Mouse (Mus musculus): ENCODE results near the gene Tmcc2. TPM values are rescaled to one million over a fixed set of nuclear protein-coding genes. Genes with fewer than 3 reads are reported as not detected.

The Tmcc2 gene
- polyA plus RNA-seq, 1 experiment from 2014 or later, result 6.1 TPM

DNA sequence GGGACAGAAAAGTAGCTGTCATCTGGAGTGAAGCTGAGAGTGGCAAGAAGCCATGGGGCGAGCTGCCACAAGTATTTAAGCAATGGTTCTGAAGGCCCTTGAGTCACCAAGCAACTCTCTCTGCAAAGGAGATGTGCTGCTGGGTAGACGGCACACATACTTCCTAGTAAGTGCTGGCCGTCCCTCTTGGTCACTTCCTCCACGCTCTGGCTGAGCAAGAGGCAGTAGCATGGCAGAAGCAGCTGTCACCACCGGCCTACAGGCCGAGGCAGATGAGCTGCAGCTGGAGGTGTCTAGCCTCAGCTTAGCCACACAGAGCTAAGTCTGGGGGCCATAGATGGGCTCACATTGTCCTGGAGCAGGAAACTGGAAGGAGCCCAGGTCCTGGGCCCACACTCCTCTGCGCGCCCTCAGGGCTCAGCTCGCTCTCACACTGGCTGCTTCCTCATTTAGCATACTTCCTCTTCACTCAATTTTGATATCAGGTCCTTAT lies 20.4 kb downstream of the Tmcc2 start:
- Histone ChIP-seq H3K4me3 (ENCODE audit: low read depth, low read length) (no peak overlapping the region), H3K27me3 (ENCODE audit: control insufficient read depth, insufficient read depth, low read length) (no peaks in the 10 kb centered on the region), H3K27ac (replicated peaks; ENCODE audit: low read depth, low read length) (no peak overlapping the region), H3K9ac (ENCODE audit: low read length) (no peak overlapping the region), H3K4me2 (ENCODE audit: low read depth, severe bottlenecking) (no peak overlapping the region), H3K9me3 (ENCODE audit: control insufficient read depth, low read length) (no peaks in the 10 kb centered on the region), H3K4me1 (ENCODE audit: control insufficient read depth, insufficient read depth, low read length) (no peaks in the 10 kb centered on the region), H3K36me3 (ENCODE audit: control insufficient read depth, insufficient read depth, low read length) (peaks cover 6% of the 10 kb centered on the region; the same call in 1 of the 2 replicates)
- ATAC-seq (ENCODE audit: insufficient number of reproducible peaks, low FRiP score, low TSS enrichment, low read depth) (no peak), DNase-seq (ENCODE audit: low spot score) (no peak)
- 86% methylated on average over 9 of the region's 9 CpGs for WGBS

DNA sequence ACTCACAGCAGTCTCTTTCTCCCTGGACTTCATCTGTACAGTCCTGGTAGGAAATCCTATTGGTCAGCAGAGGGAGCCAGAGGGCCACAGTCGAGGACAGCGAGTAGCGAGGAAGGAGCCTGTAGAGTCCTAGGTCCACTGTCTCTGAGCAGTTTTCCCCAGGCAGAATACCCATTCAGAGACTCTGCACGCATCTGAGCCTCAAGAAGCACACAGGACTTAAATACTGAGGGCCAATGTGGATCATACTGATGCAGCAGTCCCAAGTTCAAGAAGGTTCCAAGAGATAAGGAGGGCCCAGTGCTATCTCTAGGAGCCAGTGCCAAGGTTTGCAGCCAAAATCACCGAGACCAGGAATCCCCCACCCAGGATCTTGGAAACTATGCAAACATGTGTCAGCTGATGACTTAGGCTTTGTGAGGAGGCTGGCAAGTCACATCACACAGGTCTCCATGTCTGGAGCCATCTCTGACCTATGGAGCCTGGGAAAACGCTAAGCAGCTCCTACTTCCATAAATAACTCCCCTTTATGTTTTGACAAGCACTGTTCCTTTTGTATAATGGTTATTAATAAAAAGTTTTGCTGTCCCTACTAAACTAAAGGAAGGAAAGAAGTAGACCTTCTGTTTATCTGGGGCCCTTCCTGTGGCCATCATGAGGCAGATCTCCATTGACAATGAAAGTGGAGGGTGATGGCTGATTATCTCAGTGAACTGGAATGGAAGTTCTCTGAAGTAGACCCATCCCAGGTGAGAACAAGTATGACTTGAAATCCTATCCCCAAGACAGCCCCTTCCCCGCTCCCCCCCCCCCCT lies 23.2 kb downstream of the Tmcc2 start:
- ATAC-seq (ENCODE audit: insufficient number of reproducible peaks, low FRiP score, low TSS enrichment, low read depth) (peak; percentile 70; the same call in 1 of the 2 replicates), DNase-seq (ENCODE audit: low spot score) (peak; percentile 83)
- H3K4me2 ChIP-seq (ENCODE audit: low read depth, severe bottlenecking), result no peak overlapping the region
- 39% methylated on average over 7 of the region's 7 CpGs for WGBS
- H3K4me1 ChIP-seq (ENCODE audit: control insufficient read depth, insufficient read depth, low read length), result no peaks in the 10 kb centered on the region
- no peak overlapping the region for H3K4me3 ChIP-seq (ENCODE audit: low read depth, low read length)
- H3K9me3 ChIP-seq (ENCODE audit: control insufficient read depth, low read length), result no peaks in the 10 kb centered on the region
- H3K27ac ChIP-seq (replicated peaks; ENCODE audit: low read depth, low read length), result no peak overlapping the region
- H3K36me3 ChIP-seq (ENCODE audit: control insufficient read depth, insufficient read depth, low read length), result peaks cover 10% of the 10 kb centered on the region; the same call in 1 of the 2 replicates
- no peak overlapping the region for H3K9ac ChIP-seq (ENCODE audit: low read length)
- H3K27me3 ChIP-seq (ENCODE audit: control insufficient read depth, insufficient read depth, low read length), result no peaks in the 10 kb centered on the region

GRCm38 (mm10) chr1:132366937-132367336 lies 24.1 kb downstream of the Tmcc2 start:
- 79% methylated on average over 6 of the region's 6 CpGs for WGBS
- H3K9ac ChIP-seq (ENCODE audit: low read length), result no peak overlapping the region
- H3K27me3 ChIP-seq (ENCODE audit: control insufficient read depth, insufficient read depth, low read length), result no peaks in the 10 kb centered on the region
- DNase-seq (ENCODE audit: low spot score), result no peak
- ATAC-seq (ENCODE audit: insufficient number of reproducible peaks, low FRiP score, low TSS enrichment, low read depth), result no peak
- H3K4me3 ChIP-seq (ENCODE audit: low read depth, low read length), result no peak overlapping the region
- H3K4me2 ChIP-seq (ENCODE audit: low read depth, severe bottlenecking), result no peak overlapping the region
- H3K4me1 ChIP-seq (ENCODE audit: control insufficient read depth, insufficient read depth, low read length), result no peaks in the 10 kb centered on the region
- H3K27ac ChIP-seq (replicated peaks; ENCODE audit: low read depth, low read length), result no peak overlapping the region
- H3K36me3 ChIP-seq (ENCODE audit: control insufficient read depth, insufficient read depth, low read length), result peaks cover 10% of the 10 kb centered on the region; the same call in 1 of the 2 replicates
- no peaks in the 10 kb centered on the region for H3K9me3 ChIP-seq (ENCODE audit: control insufficient read depth, low read length)

GRCm38 (mm10) chr1:132366235-132366634 lies 24.8 kb downstream of the Tmcc2 start:
- Histone ChIP-seq H3K27ac (replicated peaks; ENCODE audit: low read depth, low read length) (no peak overlapping the region), H3K9me3 (ENCODE audit: control insufficient read depth, low read length) (no peaks in the 10 kb centered on the region), H3K27me3 (ENCODE audit: control insufficient read depth, insufficient read depth, low read length) (no peaks in the 10 kb centered on the region), H3K4me2 (ENCODE audit: low read depth, severe bottlenecking) (no peak overlapping the region), H3K9ac (ENCODE audit: low read length) (no peak overlapping the region), H3K36me3 (ENCODE audit: control insufficient read depth, insufficient read depth, low read length) (peaks cover 8% of the 10 kb centered on the region; the same call in 1 of the 2 replicates), H3K4me3 (ENCODE audit: low read depth, low read length) (no peak overlapping the region), H3K4me1 (ENCODE audit: control insufficient read depth, insufficient read depth, low read length) (no peaks in the 10 kb centered on the region)
- 77% methylated on average over 8 of the region's 8 CpGs for WGBS
- DNase-seq (ENCODE audit: low spot score) (no peak), ATAC-seq (ENCODE audit: insufficient number of reproducible peaks, low FRiP score, low TSS enrichment, low read depth) (no peak)

DNA sequence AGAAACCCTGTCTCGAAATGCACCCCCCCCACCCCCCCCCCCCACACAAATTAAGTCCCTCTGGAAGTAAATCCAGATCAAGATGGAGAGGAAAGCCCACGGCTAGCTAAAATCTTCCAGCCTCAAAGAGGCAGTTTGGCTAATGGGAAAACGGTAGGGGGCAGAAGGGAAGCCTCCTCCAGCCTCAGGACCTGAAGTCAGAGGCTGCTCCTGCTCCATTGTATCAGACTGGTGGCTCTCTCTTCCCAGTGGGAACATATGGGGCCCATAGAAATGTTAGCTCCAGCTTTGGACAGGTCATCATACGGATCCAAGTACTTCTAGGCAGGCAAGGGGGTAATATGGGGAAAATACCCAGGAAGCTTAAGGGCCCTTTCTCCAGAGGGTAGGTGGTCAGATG lies 25.4 kb downstream of the Tmcc2 start:
- Histone ChIP-seq H3K27me3 (ENCODE audit: control insufficient read depth, insufficient read depth, low read length) (no peaks in the 10 kb centered on the region), H3K9me3 (ENCODE audit: control insufficient read depth, low read length) (no peaks in the 10 kb centered on the region), H3K27ac (replicated peaks; ENCODE audit: low read depth, low read length) (no peak overlapping the region), H3K4me3 (ENCODE audit: low read depth, low read length) (no peak overlapping the region), H3K4me2 (ENCODE audit: low read depth, severe bottlenecking) (no peak overlapping the region), H3K9ac (ENCODE audit: low read length) (no peak overlapping the region), H3K36me3 (ENCODE audit: control insufficient read depth, insufficient read depth, low read length) (peaks cover 9% of the 10 kb centered on the region), H3K4me1 (ENCODE audit: control insufficient read depth, insufficient read depth, low read length) (no peaks in the 10 kb centered on the region)
- 52% methylated on average over 4 of the region's 4 CpGs for WGBS
- DNase-seq (ENCODE audit: low spot score), result no peak
- ATAC-seq (ENCODE audit: insufficient number of reproducible peaks, low FRiP score, low TSS enrichment, low read depth), result no peak

DNA sequence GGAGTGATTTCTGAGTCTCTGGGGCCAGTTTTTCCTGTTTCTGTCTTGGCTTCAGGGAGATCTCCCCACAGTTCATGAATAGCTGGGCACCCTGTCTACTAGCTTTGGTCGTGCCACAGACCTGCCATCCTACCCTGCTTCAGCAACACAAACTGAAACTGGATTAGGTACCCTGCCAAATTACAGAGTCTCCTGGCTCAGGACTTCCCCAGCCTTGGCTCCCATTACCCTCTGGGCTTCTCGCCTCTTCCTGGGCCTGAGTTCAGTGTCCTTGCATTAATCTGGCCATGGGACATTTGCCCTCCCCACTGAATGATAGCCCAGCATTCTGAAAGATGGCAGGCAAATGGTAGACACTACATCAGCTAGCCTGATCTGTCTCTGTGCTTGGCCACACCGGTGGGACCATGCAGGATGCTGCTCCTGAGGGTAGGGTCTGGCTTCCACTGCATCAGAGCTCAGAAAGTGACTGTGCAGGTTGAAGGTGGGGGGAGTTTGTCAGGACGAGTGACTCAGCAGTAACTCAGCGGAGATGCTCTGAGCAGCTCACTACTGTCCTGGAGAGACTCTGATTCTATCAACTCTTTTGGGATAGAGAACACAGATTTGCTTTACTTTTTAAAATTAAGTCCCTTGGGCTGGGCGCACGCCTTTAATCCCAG lies 26.1 kb downstream of the Tmcc2 start:
- DNase-seq (ENCODE audit: low spot score) (no peak), ATAC-seq (ENCODE audit: insufficient number of reproducible peaks, low FRiP score, low TSS enrichment, low read depth) (no peak)
- Histone ChIP-seq H3K36me3 (ENCODE audit: control insufficient read depth, insufficient read depth, low read length) (peaks cover 9% of the 10 kb centered on the region), H3K4me3 (ENCODE audit: low read depth, low read length) (no peak overlapping the region), H3K4me1 (ENCODE audit: control insufficient read depth, insufficient read depth, low read length) (no peaks in the 10 kb centered on the region), H3K9me3 (ENCODE audit: control insufficient read depth, low read length) (no peaks in the 10 kb centered on the region), H3K27ac (replicated peaks; ENCODE audit: low read depth, low read length) (no peak overlapping the region), H3K27me3 (ENCODE audit: control insufficient read depth, insufficient read depth, low read length) (no peaks in the 10 kb centered on the region), H3K4me2 (ENCODE audit: low read depth, severe bottlenecking) (no peak overlapping the region), H3K9ac (ENCODE audit: low read length) (no peak overlapping the region)
- 87% methylated on average over 7 of the region's 7 CpGs for WGBS

GRCm38 (mm10) chr1:132364388-132364787 lies 26.7 kb downstream of the Tmcc2 start:
- no peak for ATAC-seq (ENCODE audit: insufficient number of reproducible peaks, low FRiP score, low TSS enrichment, low read depth)

DNA sequence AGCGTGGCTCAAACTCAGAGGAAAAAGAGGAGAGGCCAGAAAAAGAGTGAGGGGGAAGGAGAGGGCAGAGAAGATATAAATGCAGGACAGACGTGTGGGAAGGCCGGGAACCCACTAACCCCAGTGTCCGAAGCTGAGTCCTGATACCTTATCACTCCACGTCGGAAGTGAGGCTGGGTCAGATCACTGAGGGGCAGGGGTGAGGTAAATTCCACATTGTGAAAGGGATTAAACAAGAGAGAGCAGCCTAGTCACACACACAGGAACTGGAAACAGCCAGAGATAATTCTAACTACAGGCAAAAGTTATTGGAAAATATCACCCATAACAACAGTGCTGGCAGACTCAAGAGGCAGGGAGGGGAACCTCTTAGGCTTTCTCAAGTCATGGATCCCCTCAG lies 29.1 kb downstream of the Tmcc2 start:
- Histone ChIP-seq H3K36me3 (ENCODE audit: control insufficient read depth, insufficient read depth, low read length) (peaks cover 18% of the 10 kb centered on the region), H3K27me3 (ENCODE audit: control insufficient read depth, insufficient read depth, low read length) (no peaks in the 10 kb centered on the region), H3K9ac (ENCODE audit: low read length) (no peak overlapping the region), H3K4me3 (ENCODE audit: low read depth, low read length) (no peak overlapping the region), H3K4me1 (ENCODE audit: control insufficient read depth, insufficient read depth, low read length) (no peaks in the 10 kb centered on the region), H3K9me3 (ENCODE audit: control insufficient read depth, low read length) (no peaks in the 10 kb centered on the region), H3K27ac (replicated peaks; ENCODE audit: low read depth, low read length) (no peak overlapping the region), H3K4me2 (ENCODE audit: low read depth, severe bottlenecking) (no peak overlapping the region)
- ATAC-seq (ENCODE audit: insufficient number of reproducible peaks, low FRiP score, low TSS enrichment, low read depth) (no peak), DNase-seq (ENCODE audit: low spot score) (no peak)
- 93% methylated on average over 6 of the region's 6 CpGs for WGBS

More at GRCm38 (mm10) chr1:132364388-132364787, 26.7 kb downstream of the Tmcc2 start:
- H3K9me3 ChIP-seq (ENCODE audit: control insufficient read depth, low read length), result no peaks in the 10 kb centered on the region
- no peak overlapping the region for H3K27ac ChIP-seq (replicated peaks; ENCODE audit: low read depth, low read length)
- 89% methylated on average over 3 of the region's 3 CpGs for whole genome bisulfite sequencing
- no peak overlapping the region for H3K4me2 ChIP-seq (ENCODE audit: low read depth, severe bottlenecking)
- H3K36me3 ChIP-seq (ENCODE audit: control insufficient read depth, insufficient read depth, low read length), result peaks cover 12% of the 10 kb centered on the region
- H3K4me3 ChIP-seq (ENCODE audit: low read depth, low read length), result no peak overlapping the region
- no peak overlapping the region for H3K9ac ChIP-seq (ENCODE audit: low read length)
- no peaks in the 10 kb centered on the region for H3K27me3 ChIP-seq (ENCODE audit: control insufficient read depth, insufficient read depth, low read length)
- no peak for DNase-seq (ENCODE audit: low spot score)
- no peaks in the 10 kb centered on the region for H3K4me1 ChIP-seq (ENCODE audit: control insufficient read depth, insufficient read depth, low read length)
